Mouse (Mus musculus) stomach, postnatal 0 days (tissue): ENCODE results near the gene Slc25a45.

ENCODE experiments used
- CTCF ChIP-seq: IDR thresholded peaks from 2 replicates; pipeline ENCODE4 v1.5.1; 2016; ENCODE audit warnings: antibody characterized with exemption, low read depth, mild to moderate bottlenecking, moderate library complexity
- EP300 ChIP-seq: optimal IDR thresholded peaks from 2 replicates; pipeline ENCODE3; 2016; ENCODE audit warnings: antibody characterized with exemption

DNA sequence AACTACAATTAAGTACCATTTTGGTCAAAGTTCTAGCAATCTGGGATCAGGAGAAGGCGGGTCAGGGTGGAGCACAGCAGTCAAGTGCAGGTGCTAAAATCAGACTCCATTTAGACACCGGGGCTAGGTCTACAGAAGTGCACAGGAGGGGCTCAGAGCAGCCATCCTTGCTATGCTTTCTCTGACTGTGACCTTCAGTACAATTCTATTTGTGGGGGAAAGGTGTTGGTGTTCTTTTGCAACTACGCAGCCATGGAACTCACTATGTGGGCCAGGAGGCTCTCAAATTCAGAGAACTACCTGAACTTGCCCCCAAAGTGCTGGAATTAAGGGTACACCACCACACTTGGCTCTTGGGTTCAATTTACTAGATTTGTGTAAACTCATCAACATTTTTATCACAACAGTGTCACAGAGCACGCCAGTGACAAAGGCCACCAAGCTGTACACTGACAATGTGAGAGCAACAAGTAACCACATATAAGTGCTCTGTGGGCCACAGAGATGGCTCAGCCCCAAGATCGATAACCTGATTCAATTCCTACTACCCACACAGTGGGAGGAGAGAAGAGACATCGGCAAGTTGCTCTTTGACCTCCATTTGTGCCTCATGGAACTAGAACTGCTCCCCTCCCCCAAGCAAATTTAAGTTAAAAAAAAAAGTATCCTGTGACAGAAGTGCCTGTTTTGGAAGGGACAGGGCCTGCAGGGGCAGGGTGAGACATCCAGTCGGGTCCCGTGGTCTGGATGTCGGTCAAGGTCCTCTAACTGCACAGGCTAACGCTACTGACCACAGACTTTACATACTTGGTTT lies 44.1 kb upstream of the Slc25a45 start:
- TF ChIP-seq CTCF (no peak), EP300 (no peak)
